Mouse (Mus musculus) brain, embryonic 14.5 days (tissue): ENCODE data around the gene Ankrd53.

ENCODE experiments used
- CTCF ChIP-seq: fragments of 200-500 bp; IDR thresholded peaks from 2 replicates; pipeline ENCODE4 v1.5.1; 2012; ENCODE audit warnings: inconsistent platforms, mild to moderate bottlenecking, moderate library complexity, borderline replicate concordance; ENCODE audit not compliant: insufficient read depth, insufficient read length; ENCODE audit errors: extremely low read depth
- POLR2A ChIP-seq: fragments of 200-500 bp; IDR thresholded peaks from 2 replicates; pipeline ENCODE4 v1.6.1; 2012; ENCODE audit warnings: mild to moderate bottlenecking, inconsistent platforms, borderline replicate concordance; ENCODE audit not compliant: poor library complexity, insufficient read depth, insufficient read length, severe bottlenecking; ENCODE audit errors: extremely low read depth

DNA sequence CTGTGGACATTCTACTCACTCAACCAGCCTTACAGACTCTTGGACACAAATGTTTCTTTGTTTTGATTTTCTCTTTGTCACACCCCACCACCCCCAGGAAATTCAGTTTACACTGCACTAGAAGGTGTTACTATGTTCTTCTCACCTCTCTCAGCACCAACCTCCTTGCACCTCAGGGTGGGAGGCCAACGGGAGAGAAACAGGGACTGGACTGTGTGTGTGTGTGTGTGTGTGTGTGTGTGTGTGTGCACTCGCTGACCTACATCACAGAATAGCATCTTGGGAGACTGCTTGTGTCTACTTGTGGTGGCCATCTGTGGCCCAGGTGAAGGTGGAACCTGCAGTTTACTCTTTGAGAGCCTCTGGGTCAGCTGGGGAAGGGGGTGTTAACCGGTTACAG is 24.0 kb downstream of the Ankrd53 start:
- TF ChIP-seq CTCF (no peak), POLR2A (no peak)
